Mouse (Mus musculus) layer of hippocampus, adult 6 months (tissue): ENCODE measurements around the gene Thap7. TPM values are rescaled to one million over a fixed set of nuclear protein-coding genes. Genes with fewer than 3 reads are reported as not detected.

Source experiments
- long read RNA-seq, 2 experiments: library from polyadenylated mRNA; unstranded; transcript quantifications; one replicate each; pipeline ENCODE4 v2.0.0; 2019 to 2020
- polyA plus RNA-seq: library from polyadenylated mRNA; unstranded; fragments of <200 nt; fragmentation: Nextera tagmentation; gene quantifications from 2 replicates; pipeline ENCODE4 v1.2.3, GENCODE M21; 2021

The Thap7 gene
- polyA plus RNA-seq = 57.8 and 60.8 TPM in 2 replicates
- long read RNA-seq, experiment 1, transcript Thap7-207 (2 exons, 849 nt) = minor isoform, 7 of 79 reads
- long read RNA-seq, experiment 1, transcript Thap7-201 (5 exons, 1,248 nt) = major isoform, 23 of 79 reads
- long read RNA-seq, experiment 1, transcript Thap7-202 (4 exons, 734 nt) = minor isoform, 19 of 79 reads
- long read RNA-seq, experiment 1, partial matches to known transcripts = 9 of 79 reads
- long read RNA-seq, experiment 1, other reads (novel, unspliced or antisense) = 9 of 79 reads
- long read RNA-seq, experiment 2, transcript Thap7-201 (5 exons, 1,248 nt) = major isoform, 31 of 87 reads
- long read RNA-seq, experiment 2, transcript Thap7-209 (2 exons, 766 nt) = minor isoform, 7 of 87 reads
- long read RNA-seq, experiment 2, transcript Thap7-202 (4 exons, 734 nt) = minor isoform, 20 of 87 reads
- long read RNA-seq, experiment 2, transcript Thap7-207 (2 exons, 849 nt) = minor isoform, 5 of 87 reads
- long read RNA-seq, experiment 2, partial matches to known transcripts = 14 of 87 reads
- long read RNA-seq, experiment 2, other reads (novel, unspliced or antisense) = 6 of 87 reads

GRCm38 (mm10) chr16:17530640-17531288, at the start of gene Thap7:
TSS of gene Thap7 (minus strand) at chr16:17531136.

GRCm38 (mm10) chr16:17561751-17562208, 30.8 kb upstream of the Thap7 start, which contains the start of gene P2rx6:
TSS of gene P2rx6 (plus strand) at chr16:17561885.

GRCm38 (mm10) chr16:17561128-17561750, 30.3 kb upstream of the Thap7 start, which contains the start of gene Lrrc74b:
TSS of gene Lrrc74b (minus strand) at chr16:17561247.

GRCm38 (mm10) chr16:17508546-17509239, 22.2 kb downstream of the Thap7 start, which contains the start of gene Lztr1:
TSS of gene Lztr1 (plus strand) at chr16:17508688.

GRCm38 (mm10) chr16:17489469-17490111, 41.3 kb downstream of the Thap7 start, which contains the start of gene Aifm3:
TSS of gene Aifm3 (plus strand) at chr16:17489611.

Other genes starting within 250 kb of the Thap7 start
- gene Serpind1, start 199.8 kb downstream of the Thap7 start, polyA plus RNA-seq = 2.8 and 4.0 TPM in 2 replicates
- gene Snap29, start 125.2 kb downstream of the Thap7 start, polyA plus RNA-seq = 6.8 and 6.9 TPM in 2 replicates
- gene Pi4ka, start 124.8 kb downstream of the Thap7 start, polyA plus RNA-seq = 62.7 and 66.9 TPM in 2 replicates
- 25.4 and 26.0 TPM in 2 replicates for gene Crkl, start 79.1 kb downstream of the Thap7 start, polyA plus RNA-seq
- 18.6 and 19.3 TPM in 2 replicates for gene Aifm3, start 41.5 kb downstream of the Thap7 start, polyA plus RNA-seq
- gene Lztr1, start 22.4 kb downstream of the Thap7 start, polyA plus RNA-seq = 119 and 121 TPM in 2 replicates
- 1.7 and 2.3 TPM in 2 replicates for gene Lrrc74b, start 30.1 kb upstream of the Thap7 start, polyA plus RNA-seq
- gene P2rx6, start 30.7 kb upstream of the Thap7 start, polyA plus RNA-seq = 1.3 TPM in 2 replicates
- 102 and 105 TPM in 2 replicates for gene Slc7a4, start 52.1 kb upstream of the Thap7 start, polyA plus RNA-seq
- 6.6 and 10.5 TPM in 2 replicates for gene Smpd4, start 88.2 kb upstream of the Thap7 start, polyA plus RNA-seq
- 13.7 and 15.2 TPM in 2 replicates for gene Ccdc74a, start 115.3 kb upstream of the Thap7 start, polyA plus RNA-seq
- 46.8 and 48.5 TPM in 2 replicates for gene Med15, start 201.8 kb upstream of the Thap7 start, polyA plus RNA-seq
- gene Klhl22, start 228.5 kb upstream of the Thap7 start, polyA plus RNA-seq = 77.4 and 82.5 TPM in 2 replicates